Mouse (Mus musculus): Measurements from ENCODE around the gene Jtb. TPM values are rescaled to one million over a fixed set of nuclear protein-coding genes. Genes with fewer than 3 reads are reported as not detected.

Jtb gene
- polyA plus RNA-seq, 1 experiment from 2014 or later = 97.3 TPM

DNA sequence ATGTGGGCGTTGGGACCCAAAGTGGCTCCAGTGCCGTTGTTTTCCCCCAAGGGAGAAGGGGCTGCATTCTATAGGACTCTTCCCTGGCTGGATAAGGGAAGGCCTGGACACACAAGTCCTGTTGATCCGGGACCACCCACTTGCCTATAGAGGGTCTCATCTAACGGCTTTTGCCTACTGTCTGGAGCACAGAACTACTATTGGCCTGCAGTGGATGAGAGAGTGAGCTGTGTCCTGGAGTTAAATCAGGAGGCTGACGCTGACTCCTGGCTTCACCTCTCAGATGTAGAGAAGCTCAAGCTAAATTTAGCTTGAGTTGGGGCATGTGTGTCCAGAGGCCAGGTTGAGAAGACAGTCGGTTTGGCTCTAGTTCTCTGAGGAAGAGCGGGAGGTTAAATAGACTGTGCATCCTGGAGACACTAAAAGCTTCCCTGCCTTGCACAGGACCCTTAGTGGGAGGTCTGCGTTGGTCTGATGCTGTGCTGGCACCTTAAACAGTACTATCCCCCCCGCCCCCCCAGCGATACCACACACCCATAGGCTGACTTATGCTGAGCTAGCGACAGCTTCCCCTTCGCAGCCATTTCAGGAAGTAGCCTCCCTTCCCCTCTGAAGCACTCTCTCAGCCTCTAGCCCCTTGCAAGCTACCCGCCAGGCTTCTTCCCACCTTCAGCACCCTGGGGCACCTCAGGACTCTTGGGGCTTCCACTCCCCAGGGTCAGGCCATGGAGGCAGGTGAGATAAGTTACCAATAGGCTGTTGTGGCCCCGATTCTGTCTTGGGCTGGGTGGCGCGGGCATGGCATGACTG lies 34.7 kb downstream of the Jtb start:
- 28% methylated on average over 15 of the region's 16 CpGs for WGBS
- no peaks in the 10 kb centered on the region for H3K9me3 ChIP-seq

DNA sequence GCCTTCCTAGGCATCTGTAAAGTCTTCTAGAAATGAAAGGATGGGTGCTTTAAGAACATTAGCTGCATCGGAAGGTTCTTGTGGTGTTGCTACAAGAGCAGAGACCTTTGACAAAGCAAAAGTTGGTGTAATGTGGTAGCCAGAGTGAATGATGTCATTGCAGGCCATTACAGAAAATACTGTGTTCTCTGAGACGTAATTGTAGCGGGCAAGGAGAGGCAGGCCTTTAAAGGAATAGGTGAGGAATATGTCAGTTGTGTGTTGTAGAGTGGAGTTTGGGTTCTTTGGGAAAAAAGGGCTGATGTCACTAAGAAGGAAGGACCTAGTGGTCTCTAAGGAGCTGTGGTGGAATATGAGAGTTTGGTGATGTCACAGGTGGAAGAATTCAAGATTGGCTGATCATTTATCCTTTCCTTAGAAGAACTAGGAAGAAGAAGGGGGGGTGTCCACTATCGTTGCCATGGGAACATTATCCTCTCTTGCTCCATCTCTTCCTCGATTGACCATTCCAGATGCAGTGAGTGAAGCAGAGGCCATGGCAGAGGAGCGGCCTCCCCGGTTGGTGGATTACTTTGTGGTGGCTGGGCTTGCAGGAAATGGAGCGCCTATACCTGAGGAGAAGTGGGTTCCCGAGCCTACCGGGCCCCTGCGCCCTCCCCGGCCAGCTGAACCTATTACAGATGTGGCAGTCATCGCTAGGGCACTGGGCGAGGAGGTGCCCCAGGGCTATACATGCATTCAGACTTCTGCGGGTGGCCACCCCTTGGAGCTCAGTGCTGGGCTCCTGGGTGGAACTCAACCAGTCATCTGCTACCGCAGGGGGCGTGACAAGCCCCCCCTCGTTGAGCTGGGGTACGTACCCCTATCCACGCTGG lies 35.7 kb downstream of the Jtb start:
- peaks cover 13% of the 10 kb centered on the region for H3K4me1 ChIP-seq
- H3K27me3 ChIP-seq = no peaks in the 10 kb centered on the region
- H3K9ac ChIP-seq = no peak overlapping the region; the same call in 1 of the 2 replicates
- peak overlapping the region; percentile 80; the same call in 1 of the 2 replicates for H3K4me2 ChIP-seq (replicated peaks)
- peaks cover 26% of the 10 kb centered on the region for H3K36me3 ChIP-seq
- 92% methylated on average over 20 of the region's 20 CpGs for WGBS
- no peaks in the 10 kb centered on the region for H3K9me3 ChIP-seq
- no peak overlapping the region for H3K27ac ChIP-seq
- no peak overlapping the region for H3K4me3 ChIP-seq
- ATAC-seq (ENCODE audit: insufficient number of reproducible peaks, insufficient read depth, low FRiP score, low TSS enrichment) = no peak

More for the DNA sequence above, 34.7 kb downstream of the Jtb start:
- peaks cover 13% of the 10 kb centered on the region for H3K4me1 ChIP-seq
- peak overlapping the region; percentile 82 for H3K9ac ChIP-seq
- H3K27me3 ChIP-seq = no peaks in the 10 kb centered on the region
- peak; percentile 19 for ATAC-seq (ENCODE audit: insufficient number of reproducible peaks, insufficient read depth, low FRiP score, low TSS enrichment)
- H3K36me3 ChIP-seq = peaks cover 34% of the 10 kb centered on the region
- peak overlapping the region; percentile 97 for H3K27ac ChIP-seq
- peak overlapping the region; percentile 80 for H3K4me2 ChIP-seq (replicated peaks)
- peak overlapping the region; percentile 81 for H3K4me3 ChIP-seq

DNA sequence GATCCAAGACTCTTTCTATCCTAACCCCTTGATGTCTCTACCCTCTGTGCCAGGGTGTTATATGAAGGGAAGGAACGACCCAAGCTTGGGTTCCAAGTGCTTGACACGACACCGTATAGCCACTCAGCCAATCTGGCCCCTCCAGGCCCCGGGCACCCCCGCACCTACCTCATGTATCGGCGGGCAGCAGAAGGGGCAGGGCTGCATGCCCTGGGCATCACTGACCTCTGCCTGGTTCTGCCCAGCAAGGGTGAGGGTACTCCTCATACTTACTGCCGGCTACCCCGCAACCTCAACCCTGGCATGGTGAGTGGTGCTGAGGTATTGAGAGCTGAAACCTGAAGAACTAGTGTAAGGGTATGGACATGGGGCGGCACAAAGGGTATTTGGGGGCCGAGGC lies 36.8 kb downstream of the Jtb start:
- Histone ChIP-seq H3K9me3 (no peaks in the 10 kb centered on the region), H3K4me3 (no peak overlapping the region), H3K9ac (no peak overlapping the region), H3K27ac (no peak overlapping the region), H3K27me3 (no peaks in the 10 kb centered on the region), H3K36me3 (peaks cover 22% of the 10 kb centered on the region), H3K4me1 (peaks cover 13% of the 10 kb centered on the region), H3K4me2 (replicated peaks) (no peak overlapping the region)
- no peak for ATAC-seq (ENCODE audit: insufficient number of reproducible peaks, insufficient read depth, low FRiP score, low TSS enrichment)
- 93% methylated on average over 11 of the region's 11 CpGs for WGBS

DNA sequence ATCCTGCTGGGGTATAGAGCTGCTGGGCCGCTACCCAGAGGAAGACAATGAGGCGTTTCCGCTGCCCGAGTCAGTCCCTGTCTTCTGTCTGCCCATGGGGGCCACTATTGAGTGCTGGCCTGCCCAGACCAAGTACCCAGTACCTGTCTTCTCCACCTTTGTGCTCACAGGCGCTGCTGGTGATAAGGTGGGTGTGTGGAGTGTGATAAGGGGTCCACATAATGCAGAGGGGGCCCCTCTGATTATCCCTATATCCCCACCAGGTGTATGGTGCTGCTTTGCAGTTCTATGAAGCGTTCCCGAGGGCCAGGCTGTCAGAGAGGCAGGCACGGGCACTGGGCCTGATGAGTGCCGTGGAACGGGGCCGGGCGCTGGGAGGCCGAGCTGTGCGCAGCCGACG lies 37.6 kb downstream of the Jtb start:
- Histone ChIP-seq H3K4me1 (peaks cover 13% of the 10 kb centered on the region), H3K27ac (no peak overlapping the region), H3K27me3 (no peaks in the 10 kb centered on the region), H3K9ac (no peak overlapping the region), H3K4me2 (replicated peaks) (no peak overlapping the region), H3K4me3 (no peak overlapping the region), H3K36me3 (peaks cover 20% of the 10 kb centered on the region; the same call in 1 of the 2 replicates), H3K9me3 (no peaks in the 10 kb centered on the region)
- WGBS = 89% methylated on average over 16 of the region's 16 CpGs
- ATAC-seq (ENCODE audit: insufficient number of reproducible peaks, insufficient read depth, low FRiP score, low TSS enrichment) = no peak

DNA sequence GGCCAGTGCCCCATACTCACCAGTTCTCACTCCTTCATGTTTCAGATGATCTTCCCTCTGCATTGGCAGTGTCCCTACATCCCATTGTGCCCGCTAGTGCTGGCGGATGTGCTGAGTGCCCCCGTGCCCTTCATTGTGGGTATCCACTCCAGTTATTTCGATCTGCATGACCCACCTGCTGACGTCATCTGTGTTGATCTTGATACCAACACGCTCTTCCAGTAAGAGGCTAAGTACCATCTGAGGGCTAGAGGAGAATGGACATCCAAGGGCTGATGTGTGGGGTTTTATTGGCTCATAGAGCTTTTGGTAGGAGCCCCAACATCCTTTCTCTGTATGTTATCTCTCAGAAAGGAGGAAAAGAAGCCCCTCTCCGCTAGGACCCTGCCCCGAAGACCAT lies 39.4 kb downstream of the Jtb start:
- Histone ChIP-seq H3K9ac (no peak overlapping the region), H3K4me2 (replicated peaks) (no peak overlapping the region), H3K9me3 (no peaks in the 10 kb centered on the region), H3K27me3 (no peaks in the 10 kb centered on the region), H3K27ac (no peak overlapping the region), H3K36me3 (peaks cover 29% of the 10 kb centered on the region; the same call in 1 of the 2 replicates), H3K4me1 (peaks cover 13% of the 10 kb centered on the region), H3K4me3 (no peak overlapping the region)
- WGBS = 93% methylated on average over 8 of the region's 8 CpGs
- no peak for ATAC-seq (ENCODE audit: insufficient number of reproducible peaks, insufficient read depth, low FRiP score, low TSS enrichment)

DNA sequence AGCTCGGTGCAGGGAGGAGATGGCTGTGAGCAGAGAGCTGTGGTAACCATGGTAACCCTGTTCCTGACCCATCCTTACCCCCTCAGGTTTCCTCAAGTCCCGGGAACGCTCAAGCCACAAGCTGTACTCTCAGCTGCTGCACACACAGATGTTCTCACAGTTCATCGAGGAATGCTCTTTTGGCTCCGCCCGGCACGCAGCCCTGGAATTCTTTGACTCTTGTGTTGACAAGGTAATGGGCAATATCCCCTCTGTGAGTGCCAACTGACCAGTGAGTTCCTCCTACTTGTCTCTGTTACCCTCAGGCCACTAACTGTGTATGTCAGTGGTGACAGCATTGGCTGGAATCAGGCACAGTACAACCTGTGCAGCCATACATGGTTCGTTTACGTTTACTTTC lies 40.8 kb downstream of the Jtb start:
- H3K4me1 ChIP-seq = no peaks in the 10 kb centered on the region
- H3K9me3 ChIP-seq = no peaks in the 10 kb centered on the region
- no peak overlapping the region for H3K4me3 ChIP-seq
- H3K4me2 ChIP-seq (replicated peaks) = no peak overlapping the region
- no peaks in the 10 kb centered on the region for H3K27me3 ChIP-seq
- H3K36me3 ChIP-seq = peaks cover 36% of the 10 kb centered on the region; the same call in 1 of the 2 replicates
- ATAC-seq (ENCODE audit: insufficient number of reproducible peaks, insufficient read depth, low FRiP score, low TSS enrichment) = no peak
- WGBS = 64% methylated on average over 9 of the region's 9 CpGs
- no peak overlapping the region for H3K27ac ChIP-seq
- H3K9ac ChIP-seq = no peak overlapping the region

DNA sequence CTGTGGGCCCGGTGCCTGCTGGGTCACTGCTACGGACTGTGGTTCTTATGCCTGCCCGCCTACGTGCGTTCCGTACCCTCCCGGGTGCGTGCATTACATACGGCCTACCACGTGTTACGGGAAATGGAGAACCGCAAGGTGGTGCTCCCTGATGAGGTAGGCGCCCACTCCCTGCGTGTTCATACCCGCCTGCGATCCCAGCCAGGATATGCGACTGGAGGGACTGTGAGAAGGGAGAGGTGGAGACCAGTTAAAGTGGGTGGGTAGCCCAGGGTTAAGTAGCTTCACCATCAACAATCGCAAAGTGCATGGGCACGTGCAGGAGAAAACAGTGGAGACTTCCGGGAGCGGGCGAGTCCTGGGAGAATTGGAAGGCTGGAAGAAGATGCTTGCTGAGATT lies 42.5 kb downstream of the Jtb start:
- ATAC-seq (ENCODE audit: insufficient number of reproducible peaks, insufficient read depth, low FRiP score, low TSS enrichment) = no peak
- Histone ChIP-seq H3K27ac (no peak overlapping the region), H3K9me3 (no peaks in the 10 kb centered on the region), H3K27me3 (no peaks in the 10 kb centered on the region), H3K4me3 (no peak overlapping the region), H3K36me3 (peaks cover 49% of the 10 kb centered on the region), H3K4me1 (no peaks in the 10 kb centered on the region), H3K4me2 (replicated peaks) (no peak overlapping the region), H3K9ac (no peak overlapping the region)
- WGBS = 92% methylated on average over 22 of the region's 22 CpGs

DNA sequence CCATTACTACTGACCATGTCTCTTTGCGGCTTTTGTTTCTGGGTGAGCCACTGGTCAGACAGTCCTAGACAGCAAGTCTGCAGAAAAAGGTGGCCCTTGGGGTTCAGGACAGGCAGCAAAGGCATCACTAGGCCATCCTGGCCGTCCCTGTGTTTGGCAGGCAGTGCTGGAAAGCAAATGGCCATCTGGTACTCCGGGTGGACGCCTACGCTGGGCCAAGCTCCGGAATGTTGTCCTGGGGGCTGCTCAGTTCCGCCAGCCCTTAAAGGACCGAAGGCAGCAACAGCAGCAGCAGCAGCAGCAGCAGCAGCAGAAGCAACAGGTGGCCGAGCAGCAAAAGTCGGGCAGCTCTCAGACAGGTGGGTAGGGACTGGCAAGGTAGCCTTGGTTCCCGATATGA lies 43.9 kb downstream of the Jtb start:
- Histone ChIP-seq H3K27ac (no peak overlapping the region), H3K4me1 (no peaks in the 10 kb centered on the region), H3K4me2 (replicated peaks) (no peak overlapping the region), H3K9ac (no peak overlapping the region), H3K4me3 (no peak overlapping the region), H3K27me3 (no peaks in the 10 kb centered on the region), H3K9me3 (no peaks in the 10 kb centered on the region), H3K36me3 (peaks cover 63% of the 10 kb centered on the region)
- no peak for ATAC-seq (ENCODE audit: insufficient number of reproducible peaks, insufficient read depth, low FRiP score, low TSS enrichment)
- WGBS = 92% methylated on average over 11 of the region's 11 CpGs

DNA sequence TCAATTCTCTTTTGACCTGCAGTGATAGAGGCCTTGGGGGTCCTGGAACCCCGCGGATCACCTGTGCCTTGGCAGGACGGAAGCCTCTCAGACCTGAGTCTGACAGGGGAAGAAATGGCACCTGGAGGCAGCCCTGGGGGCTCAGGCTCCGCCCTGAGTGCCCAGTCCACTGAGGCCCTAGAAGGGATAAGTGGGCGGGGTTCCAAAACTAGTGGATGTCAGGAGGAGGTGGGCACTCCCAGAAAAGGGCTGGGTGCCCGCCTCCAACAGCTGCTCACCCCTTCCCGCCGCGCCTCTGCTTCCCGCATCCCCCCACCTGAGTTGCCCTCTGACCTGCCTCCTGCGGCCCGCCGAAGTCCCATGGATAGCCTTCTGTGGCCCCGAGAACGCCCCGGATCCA lies 45.5 kb downstream of the Jtb start:
- Histone ChIP-seq H3K9ac (no peak overlapping the region), H3K9me3 (no peaks in the 10 kb centered on the region), H3K27me3 (no peaks in the 10 kb centered on the region), H3K4me3 (no peak overlapping the region), H3K36me3 (peaks cover 63% of the 10 kb centered on the region), H3K4me2 (replicated peaks) (no peak overlapping the region), H3K4me1 (no peaks in the 10 kb centered on the region), H3K27ac (no peak overlapping the region)
- no peak for ATAC-seq (ENCODE audit: insufficient number of reproducible peaks, insufficient read depth, low FRiP score, low TSS enrichment)
- 41% methylated on average over 16 of the region's 16 CpGs for WGBS

DNA sequence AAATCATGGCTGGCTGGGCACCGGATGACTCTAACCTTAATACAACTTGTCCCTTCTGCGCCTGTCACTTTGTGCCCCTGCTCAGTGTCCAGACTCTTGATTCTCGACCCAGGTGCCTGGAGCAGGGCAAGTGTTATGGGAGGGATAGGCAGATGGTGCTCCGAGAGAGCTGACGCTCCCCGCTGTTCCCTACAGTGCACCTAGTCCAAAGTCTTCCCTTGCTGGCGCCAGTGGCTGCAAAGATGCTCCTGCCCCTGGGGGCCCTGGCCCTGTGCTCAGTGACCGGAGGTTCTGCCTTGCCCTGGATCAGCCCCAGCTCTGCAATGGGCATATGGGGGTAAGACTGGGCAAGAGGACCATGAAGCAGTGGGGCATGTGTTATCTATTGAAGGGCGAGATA lies 46.4 kb downstream of the Jtb start:
- no peaks in the 10 kb centered on the region for H3K27me3 ChIP-seq
- no peaks in the 10 kb centered on the region for H3K4me1 ChIP-seq
- H3K9ac ChIP-seq = no peak overlapping the region
- no peak for ATAC-seq (ENCODE audit: insufficient number of reproducible peaks, insufficient read depth, low FRiP score, low TSS enrichment)
- no peak overlapping the region for H3K4me3 ChIP-seq
- no peak overlapping the region for H3K27ac ChIP-seq
- WGBS = 93% methylated on average over 9 of the region's 9 CpGs
- H3K36me3 ChIP-seq = peaks cover 56% of the 10 kb centered on the region
- no peak overlapping the region for H3K4me2 ChIP-seq (replicated peaks)
- H3K9me3 ChIP-seq = no peaks in the 10 kb centered on the region

DNA sequence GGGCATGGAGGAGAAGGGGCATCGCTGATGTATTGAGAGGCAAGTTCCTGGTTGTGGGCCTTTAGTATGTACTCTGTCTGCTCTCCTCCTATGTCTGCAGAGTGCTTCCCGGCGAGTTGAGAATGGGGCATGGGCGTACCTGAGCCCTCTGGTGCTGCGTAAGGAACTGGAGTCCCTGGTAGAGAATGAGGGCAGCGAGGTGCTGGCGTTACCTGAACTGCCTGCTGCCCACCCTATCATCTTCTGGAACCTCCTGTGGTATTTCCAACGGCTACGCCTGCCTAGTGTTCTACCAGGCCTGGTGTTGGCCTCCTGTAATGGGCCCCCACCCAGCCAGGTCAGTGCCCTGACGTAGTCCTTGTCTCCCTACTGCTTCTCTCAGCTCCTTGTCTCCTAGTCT lies 46.8 kb downstream of the Jtb start:
- H3K27ac ChIP-seq = no peak overlapping the region
- H3K9ac ChIP-seq = no peak overlapping the region
- no peaks in the 10 kb centered on the region for H3K27me3 ChIP-seq
- H3K4me1 ChIP-seq = no peaks in the 10 kb centered on the region
- peaks cover 55% of the 10 kb centered on the region for H3K36me3 ChIP-seq
- no peak overlapping the region for H3K4me3 ChIP-seq
- 93% methylated on average over 10 of the region's 10 CpGs for WGBS
- ATAC-seq (ENCODE audit: insufficient number of reproducible peaks, insufficient read depth, low FRiP score, low TSS enrichment) = no peak
- H3K4me2 ChIP-seq (replicated peaks) = no peak overlapping the region
- H3K9me3 ChIP-seq = no peaks in the 10 kb centered on the region

DNA sequence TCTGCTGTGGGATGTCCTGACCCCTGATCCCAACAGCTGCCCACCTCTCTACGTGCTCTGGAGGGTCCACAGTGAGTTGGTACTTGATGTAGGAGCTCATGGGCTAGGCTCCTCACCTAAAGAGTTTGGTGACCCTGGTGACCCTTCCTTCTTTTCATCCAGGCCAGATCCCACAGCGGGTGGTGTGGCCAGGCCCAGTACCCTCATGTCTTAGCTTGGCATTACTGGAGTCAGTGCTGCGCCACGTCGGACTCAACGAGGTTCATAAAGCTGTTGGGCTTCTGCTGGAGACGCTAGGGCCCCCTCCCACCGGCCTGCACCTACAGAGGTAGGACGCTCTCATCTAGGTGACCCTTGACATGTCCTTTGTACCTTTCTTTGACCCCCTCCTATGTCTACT lies 47.8 kb downstream of the Jtb start:
- H3K9ac ChIP-seq = no peak overlapping the region
- no peak overlapping the region for H3K4me3 ChIP-seq
- no peak overlapping the region for H3K4me2 ChIP-seq (replicated peaks)
- no peak overlapping the region for H3K27ac ChIP-seq
- peaks cover 49% of the 10 kb centered on the region for H3K36me3 ChIP-seq
- ATAC-seq (ENCODE audit: insufficient number of reproducible peaks, insufficient read depth, low FRiP score, low TSS enrichment) = no peak
- no peaks in the 10 kb centered on the region for H3K4me1 ChIP-seq
- H3K9me3 ChIP-seq = no peaks in the 10 kb centered on the region
- 92% methylated on average over 9 of the region's 9 CpGs for WGBS
- no peaks in the 10 kb centered on the region for H3K27me3 ChIP-seq

All from embryonic facial prominence, embryonic 12.5 days (tissue).